Mouse (Mus musculus) intestine, postnatal 0 days (tissue): ENCODE measurements at regions not wholly inside any gene's neighbourhood (a gene's known extent, or its start where the extent isn't known, plus 50 kb on each side); places are given as distances from the start of the nearest gene placed in this dataset.

Experiments
- ATAC-seq: fragments of 200-750 bp; cut with Nextera tagmentation; 2 replicates; pipeline ENCODE4 v1.8.0; 2017; ENCODE audit warnings: mild to moderate bottlenecking, moderate TSS enrichment, moderate library complexity
- H3K27ac ChIP-seq: fragments of 300-500 bp; sonication (generic); 2 replicates; pipeline ENCODE4 v1.5.1; 2014; ENCODE audit warnings: mild to moderate bottlenecking, low read depth, low read length, moderate library complexity
- H3K27me3 ChIP-seq: fragments of 300-500 bp; sonication (generic); replicated peaks from 2 replicates; pipeline ENCODE4 v1.6.1; 2014; ENCODE audit warnings: low read length, mixed read lengths; ENCODE audit not compliant: control insufficient read depth, insufficient read depth
- H3K36me3 ChIP-seq: fragments of 300-500 bp; sonication (generic); 2 replicates; pipeline ENCODE4 v1.6.1; 2014; ENCODE audit warnings: mild to moderate bottlenecking, moderate library complexity; ENCODE audit not compliant: control insufficient read depth, insufficient read depth
- H3K4me1 ChIP-seq: fragments of 300-500 bp; sonication (generic); replicated peaks from 2 replicates; pipeline ENCODE4 v1.6.1; 2014; ENCODE audit warnings: antibody characterized with exemption, low read length, mixed read lengths; ENCODE audit not compliant: control insufficient read depth, insufficient read depth
- H3K4me2 ChIP-seq: fragments of 300-500 bp; sonication (generic); replicated peaks from 2 replicates; pipeline ENCODE4 v1.6.1; 2014; ENCODE audit warnings: low read depth, mild to moderate bottlenecking, moderate library complexity
- H3K4me3 ChIP-seq: fragments of 300-500 bp; sonication (generic); 2 replicates; pipeline ENCODE4 v1.5.1; 2014; ENCODE audit warnings: low read depth, low read length
- H3K9ac ChIP-seq: fragments of 300-500 bp; sonication (generic); 2 replicates; pipeline ENCODE4 v1.6.1; 2014; ENCODE audit warnings: mild to moderate bottlenecking, low read depth, low read length
- H3K9me3 ChIP-seq: fragments of 300-500 bp; sonication (generic); 2 replicates; pipeline ENCODE4 v1.6.1; 2016; ENCODE audit warnings: mixed run types; ENCODE audit not compliant: control insufficient read depth
- CTCF ChIP-seq: sonication (generic); IDR thresholded peaks from 2 replicates; pipeline ENCODE4 v1.5.1; 2016; ENCODE audit warnings: low read depth, mild to moderate bottlenecking, control low read depth, antibody characterized with exemption, moderate library complexity
- WGBS: fragments of 180-500 bp; shearing (Covaris S2); extraction: QIAGEN DNeasy Blood & Tissue Kit; methylation state at CpG from one replicate; pipeline ENCODE4 v1.1.7; 2014; 5-methylcytosine and 5-hydroxymethylcytosine counted together

DNA sequence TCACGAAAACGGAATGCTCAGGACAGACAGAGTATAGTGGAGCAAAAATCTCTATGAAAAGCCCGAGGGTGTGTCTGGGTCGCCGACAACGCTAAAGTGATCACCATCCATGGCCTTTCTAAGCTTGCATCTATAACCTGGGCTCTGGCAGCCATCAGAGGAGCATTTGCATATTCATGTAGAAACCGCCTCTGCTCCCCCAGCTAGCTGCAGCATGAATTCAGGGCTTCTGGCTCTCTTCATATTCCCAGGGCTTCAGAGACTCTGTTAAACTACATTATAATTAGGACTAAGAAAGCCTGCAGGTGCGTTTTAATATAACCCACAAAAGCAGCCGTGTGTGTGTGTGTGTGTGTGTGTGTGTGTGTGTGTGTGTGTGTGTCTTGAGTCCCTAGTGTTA lies 59.7 kb upstream of the Aldh1b1 start:
- Histone ChIP-seq H3K36me3 (no peaks in the 10 kb centered on the region), H3K9ac (no peak overlapping the region), H3K4me1 (no peaks in the 10 kb centered on the region), H3K4me2 (no peak overlapping the region), H3K27ac (no peak overlapping the region), H3K27me3 (no peaks in the 10 kb centered on the region), H3K4me3 (no peak overlapping the region), H3K9me3 (no peaks in the 10 kb centered on the region)
- TF ChIP-seq CTCF: no peak
- WGBS: 74% methylated on average over 9 of the region's 9 CpGs
- no peak for ATAC-seq

DNA sequence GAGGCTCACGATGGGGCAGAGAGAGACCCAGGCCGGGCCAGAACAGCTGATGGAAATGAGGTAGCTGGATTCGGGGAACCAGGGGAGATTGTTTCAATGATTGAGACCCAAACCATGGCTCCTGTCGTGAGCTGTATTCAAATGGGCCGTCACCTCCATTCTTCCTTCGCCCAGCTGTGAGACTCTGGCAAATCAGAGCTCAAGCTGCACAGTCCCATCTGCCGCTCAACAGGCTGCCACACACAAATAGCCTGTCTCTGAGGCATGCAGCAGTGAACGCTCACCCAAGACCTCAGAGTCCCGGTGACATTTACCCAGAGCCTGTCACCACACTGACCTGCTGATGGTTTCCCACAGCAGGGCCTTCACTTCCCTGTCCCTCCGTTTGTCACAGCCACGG lies 60.1 kb upstream of the Aldh1b1 start:
- ATAC-seq: no peak
- H3K4me1 ChIP-seq: no peaks in the 10 kb centered on the region
- no peak for TF ChIP-seq CTCF
- H3K27ac ChIP-seq: no peak overlapping the region
- H3K4me2 ChIP-seq: no peak overlapping the region
- H3K36me3 ChIP-seq: no peaks in the 10 kb centered on the region
- H3K9me3 ChIP-seq: no peaks in the 10 kb centered on the region
- 80% methylated on average over 11 of the region's 11 CpGs for WGBS
- no peak overlapping the region for H3K4me3 ChIP-seq
- H3K9ac ChIP-seq: no peak overlapping the region
- H3K27me3 ChIP-seq: no peaks in the 10 kb centered on the region

DNA sequence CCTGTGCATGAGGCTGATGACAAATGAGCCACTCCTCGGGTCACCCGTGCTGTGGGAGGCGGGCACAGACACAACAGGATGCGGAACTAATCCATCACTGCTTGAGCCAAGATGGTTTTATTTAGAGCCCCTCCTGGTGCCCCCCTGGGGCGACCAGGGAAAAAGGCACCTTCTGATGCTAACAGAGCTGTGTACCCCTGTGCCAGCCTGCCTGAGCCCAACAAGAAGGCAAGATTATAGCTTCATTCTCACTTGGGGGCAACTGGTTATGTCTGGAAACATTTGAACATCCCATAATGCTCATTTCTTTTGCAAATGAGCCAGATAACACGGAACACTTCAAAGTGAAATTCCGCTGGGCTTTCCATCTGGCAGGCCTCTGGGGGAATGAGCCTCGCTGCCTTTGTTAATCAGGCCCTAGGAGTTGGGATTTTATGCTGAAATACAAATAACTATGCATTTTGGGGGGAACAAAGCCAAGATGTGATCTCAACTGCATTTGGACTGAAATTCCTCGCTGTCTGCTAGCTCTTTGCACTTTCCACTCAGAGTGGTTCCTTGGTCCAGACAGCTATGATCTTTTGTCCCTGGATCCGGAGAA lies 62.5 kb upstream of the Aldh1b1 start:
- no peak for ATAC-seq
- H3K9ac ChIP-seq: no peak overlapping the region
- H3K27me3 ChIP-seq: no peaks in the 10 kb centered on the region
- no peak overlapping the region for H3K4me3 ChIP-seq
- no peak for TF ChIP-seq CTCF
- H3K9me3 ChIP-seq: no peaks in the 10 kb centered on the region
- H3K4me1 ChIP-seq: no peaks in the 10 kb centered on the region
- H3K36me3 ChIP-seq: no peaks in the 10 kb centered on the region
- WGBS: 62% methylated on average over 10 of the region's 10 CpGs
- H3K4me2 ChIP-seq: no peak overlapping the region
- H3K27ac ChIP-seq: no peak overlapping the region

DNA sequence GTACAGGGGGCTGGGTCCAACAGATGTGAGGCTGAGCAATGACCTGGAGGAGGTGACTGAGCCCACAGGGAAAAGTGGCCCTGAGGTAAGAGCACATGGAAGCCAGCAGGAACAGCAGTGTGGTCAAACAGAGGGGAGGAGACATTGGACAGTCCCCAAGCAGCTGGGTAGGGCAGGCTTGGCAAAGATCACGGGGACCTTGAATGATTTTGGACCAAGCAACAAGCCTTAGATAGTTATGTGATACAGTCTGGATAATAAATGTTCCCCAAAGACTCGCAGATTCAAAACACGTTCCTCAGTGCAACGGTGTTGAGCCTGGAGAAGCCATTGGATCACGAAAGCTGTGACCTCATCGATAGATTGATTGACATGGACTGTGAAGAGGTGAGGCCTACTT lies 64.8 kb upstream of the Aldh1b1 start:
- H3K4me1 ChIP-seq: no peaks in the 10 kb centered on the region
- no peak overlapping the region for H3K9ac ChIP-seq
- TF ChIP-seq CTCF: no peak
- H3K27ac ChIP-seq: no peak overlapping the region
- no peaks in the 10 kb centered on the region for H3K9me3 ChIP-seq
- ATAC-seq: no peak
- H3K36me3 ChIP-seq: no peaks in the 10 kb centered on the region
- WGBS: 92% methylated on average over 6 of the region's 6 CpGs
- H3K4me2 ChIP-seq: no peak overlapping the region
- no peaks in the 10 kb centered on the region for H3K27me3 ChIP-seq
- H3K4me3 ChIP-seq: no peak overlapping the region

DNA sequence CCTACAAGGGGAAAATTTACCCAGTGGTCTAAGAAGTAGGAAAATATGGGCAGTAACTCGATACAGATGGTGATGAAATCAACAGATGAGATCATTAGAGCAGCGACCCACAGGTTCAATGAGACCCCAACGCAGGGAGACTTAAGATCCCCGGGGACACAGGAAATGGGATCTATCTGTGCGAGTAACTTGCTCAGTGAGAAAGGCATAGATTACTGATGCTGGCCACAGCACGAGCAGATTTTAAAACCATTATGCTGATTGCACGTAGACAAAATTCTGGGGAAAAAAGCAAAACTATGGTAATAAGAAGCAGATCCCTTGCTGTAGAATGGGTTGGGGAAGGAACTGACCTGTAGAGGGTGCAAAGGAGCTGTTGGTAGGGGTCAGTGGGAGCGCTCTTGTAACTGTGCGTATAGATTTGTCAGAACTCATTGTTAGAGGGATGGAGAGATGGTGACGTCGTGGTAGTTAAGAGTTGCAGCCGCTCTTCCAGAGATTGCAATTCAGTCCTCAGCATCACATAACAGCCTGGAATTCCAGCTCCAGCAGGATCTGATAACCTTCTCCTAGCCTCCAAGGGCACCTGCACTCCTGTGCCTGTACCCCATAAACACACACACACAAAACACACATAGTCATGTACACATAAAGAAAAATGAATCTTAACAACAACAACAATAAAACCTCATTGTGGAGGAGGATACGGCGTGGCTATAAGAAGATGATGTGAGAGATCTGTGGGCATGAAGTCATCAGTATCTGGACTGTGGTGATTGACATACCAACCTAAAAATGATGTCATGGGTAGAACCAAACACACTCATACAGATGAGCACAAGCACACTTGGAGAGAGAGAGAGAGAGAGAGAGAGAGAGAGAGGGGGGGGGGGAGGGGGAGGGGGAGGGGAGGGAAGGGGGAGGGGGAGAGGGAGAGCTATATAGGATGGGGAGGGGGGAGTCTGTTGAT lies 67.7 kb upstream of the Aldh1b1 start:
- no peaks in the 10 kb centered on the region for H3K9me3 ChIP-seq
- H3K36me3 ChIP-seq: no peaks in the 10 kb centered on the region
- no peak for ATAC-seq
- no peaks in the 10 kb centered on the region for H3K27me3 ChIP-seq
- no peak overlapping the region for H3K4me3 ChIP-seq
- TF ChIP-seq CTCF: peak; percentile 83
- no peaks in the 10 kb centered on the region for H3K4me1 ChIP-seq
- H3K9ac ChIP-seq: no peak overlapping the region
- 34% methylated on average over 14 of the region's 14 CpGs for WGBS
- H3K4me2 ChIP-seq: no peak overlapping the region
- H3K27ac ChIP-seq: no peak overlapping the region

DNA sequence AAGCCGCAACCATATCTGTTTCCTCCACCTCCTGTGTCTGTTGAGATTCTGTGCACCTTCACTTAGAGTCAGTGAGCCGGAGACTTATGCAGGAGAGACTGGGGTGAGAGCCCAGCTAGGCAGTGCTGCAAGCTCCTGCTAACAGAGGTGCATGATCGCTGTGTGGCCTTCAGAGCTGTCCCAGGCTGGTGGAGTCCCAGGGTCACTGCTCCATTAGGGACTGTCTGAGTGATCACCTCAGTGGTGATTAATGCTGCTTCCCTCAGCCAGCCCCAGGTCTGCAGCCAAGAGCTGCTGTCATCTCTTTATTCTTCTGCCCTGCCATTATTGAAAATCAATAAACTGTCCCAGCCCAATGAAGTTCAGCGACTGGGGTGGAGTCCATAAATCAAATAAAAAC lies 69.0 kb upstream of the Aldh1b1 start:
- Histone ChIP-seq H3K4me3 (no peak overlapping the region), H3K36me3 (no peaks in the 10 kb centered on the region), H3K27ac (no peak overlapping the region), H3K9me3 (no peaks in the 10 kb centered on the region), H3K9ac (no peak overlapping the region), H3K4me2 (no peak overlapping the region), H3K27me3 (no peaks in the 10 kb centered on the region), H3K4me1 (no peaks in the 10 kb centered on the region)
- 64% methylated on average over 4 of the region's 4 CpGs for WGBS
- no peak for TF ChIP-seq CTCF
- no peak for ATAC-seq
